Mouse (Mus musculus): ENCODE data around the gene Wipf1. TPM values are rescaled to one million over a fixed set of nuclear protein-coding genes. Genes with fewer than 3 reads are reported as not detected.

Wipf1 gene
- total and polyA plus RNA-seq, 2 experiments from 2014 or later: 1.7 to 2.9 TPM

DNA sequence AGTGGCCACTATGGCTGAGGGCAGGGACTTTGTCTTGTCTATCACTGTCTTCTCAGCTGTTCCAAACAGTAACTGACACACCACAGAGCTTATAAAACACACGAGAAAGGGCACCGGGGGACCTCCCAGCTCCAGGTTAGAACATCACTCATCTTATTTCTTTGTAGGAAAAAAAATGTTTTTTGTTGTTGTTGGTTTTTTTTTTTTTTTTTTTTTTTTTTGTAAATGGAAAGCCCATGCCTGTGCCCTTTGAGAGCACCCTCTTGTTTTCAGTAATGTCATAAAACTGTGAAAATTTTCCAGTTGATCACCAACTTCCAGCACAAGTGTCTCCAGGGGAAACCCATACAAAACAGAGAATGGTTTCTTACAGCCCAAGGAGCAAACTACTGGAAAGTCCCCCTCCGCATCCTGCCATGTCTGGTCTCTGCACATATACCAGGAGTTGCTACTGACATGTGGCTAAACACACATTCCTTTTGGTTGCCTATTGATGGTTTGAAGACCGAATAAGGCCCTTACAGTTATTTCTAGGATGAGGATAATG, 69.9 kb downstream of the Wipf1 start:
- TF ChIP-seq EP300 (IDR thresholded peaks at IDR 0.05; ENCODE audit: low read depth) (no peak), CTCF (IDR thresholded peaks at IDR 0.05; ENCODE audit: low read depth) (no peak)
- H3K4me2 ChIP-seq (ENCODE audit: low read depth, low read length): no peak overlapping the region
- DNase-seq (ENCODE audit: low spot score) (no peak), ATAC-seq (ENCODE audit: insufficient read depth, low read depth) (no peak)
- peaks cover 4% of the 10 kb centered on the region for H3K4me1 ChIP-seq (ENCODE audit: control insufficient read depth, insufficient read depth)
- H3K9me3 ChIP-seq (replicated peaks; ENCODE audit: control insufficient read depth, low read length): no peaks in the 10 kb centered on the region
- no peak overlapping the region for H3K9ac ChIP-seq (replicated peaks; ENCODE audit: low read depth, low read length)
- WGBS: 77% methylated on average over 4 of the region's 4 CpGs
- no peaks in the 10 kb centered on the region for H3K27me3 ChIP-seq (ENCODE audit: control insufficient read depth, insufficient read depth, low read length)
- 0 out of 2 replicates have a peak, but pooled peaks cover 5% of the 10 kb centered on the region for H3K36me3 ChIP-seq (replicated peaks; ENCODE audit: control insufficient read depth, insufficient read depth, low read length)
- no peak overlapping the region for H3K27ac ChIP-seq (ENCODE audit: low read depth)
- no peak overlapping the region for H3K4me3 ChIP-seq (ENCODE audit: low read depth, low read length)

DNA sequence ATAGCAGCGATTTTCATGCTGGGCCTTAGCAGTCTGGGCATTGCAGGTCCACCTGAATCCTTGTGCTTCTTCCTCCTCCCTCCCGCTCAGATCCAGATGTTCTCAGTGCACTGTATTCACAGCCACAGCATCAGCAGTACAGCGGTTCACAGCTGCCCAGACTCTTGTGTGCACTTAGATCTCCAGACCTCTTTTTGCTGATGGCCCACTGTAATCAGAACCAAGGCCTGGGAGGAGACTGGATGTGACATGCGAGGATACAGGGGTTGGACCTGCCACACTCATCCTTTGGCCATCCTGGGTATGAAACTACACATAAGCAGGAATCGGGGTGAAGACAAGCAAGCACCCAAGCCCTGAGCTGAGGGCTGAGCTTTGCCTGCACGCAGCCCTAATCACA, 72.6 kb downstream of the Wipf1 start:
- no peak overlapping the region for H3K4me3 ChIP-seq (ENCODE audit: low read depth, low read length)
- no peaks in the 10 kb centered on the region for H3K27me3 ChIP-seq (ENCODE audit: control insufficient read depth, insufficient read depth, low read length)
- no peak overlapping the region for H3K9ac ChIP-seq (replicated peaks; ENCODE audit: low read depth, low read length)
- TF ChIP-seq CTCF (IDR thresholded peaks at IDR 0.05; ENCODE audit: low read depth): no peak
- no peak for TF ChIP-seq EP300 (IDR thresholded peaks at IDR 0.05; ENCODE audit: low read depth)
- no peak overlapping the region for H3K4me2 ChIP-seq (ENCODE audit: low read depth, low read length)
- peaks cover 4% of the 10 kb centered on the region for H3K4me1 ChIP-seq (ENCODE audit: control insufficient read depth, insufficient read depth)
- DNase-seq (ENCODE audit: low spot score): no peak
- H3K9me3 ChIP-seq (replicated peaks; ENCODE audit: control insufficient read depth, low read length): no peaks in the 10 kb centered on the region
- WGBS: 81% methylated on average over 6 of the region's 6 CpGs
- H3K36me3 ChIP-seq (replicated peaks; ENCODE audit: control insufficient read depth, insufficient read depth, low read length): 0 out of 2 replicates have a peak, but pooled peaks cover 5% of the 10 kb centered on the region
- no peak overlapping the region for H3K27ac ChIP-seq (ENCODE audit: low read depth)
- no peak for ATAC-seq (ENCODE audit: insufficient read depth, low read depth)

- no peak for DNase-seq (ENCODE audit: low spot score)
- H3K27me3 ChIP-seq (ENCODE audit: control insufficient read depth, insufficient read depth, low read length): no peaks in the 10 kb centered on the region
These were observed 73.4 kb downstream of the Wipf1 start for GRCm38 (mm10) chr2:73456154-73456553.

GRCm38 (mm10) chr2:73455541-73455940, 74.0 kb downstream of the Wipf1 start:
- 0 out of 2 replicates have a peak, but pooled peaks cover 5% of the 10 kb centered on the region for H3K36me3 ChIP-seq (replicated peaks; ENCODE audit: control insufficient read depth, insufficient read depth, low read length)
- peaks cover 4% of the 10 kb centered on the region for H3K4me1 ChIP-seq (ENCODE audit: control insufficient read depth, insufficient read depth)
- H3K27ac ChIP-seq (ENCODE audit: low read depth): no peak overlapping the region
- no peak overlapping the region for H3K9ac ChIP-seq (replicated peaks; ENCODE audit: low read depth, low read length)
- no peak overlapping the region for H3K4me2 ChIP-seq (ENCODE audit: low read depth, low read length)
- H3K27me3 ChIP-seq (ENCODE audit: control insufficient read depth, insufficient read depth, low read length): no peaks in the 10 kb centered on the region
- DNase-seq (ENCODE audit: low spot score) (no peak), ATAC-seq (ENCODE audit: insufficient read depth, low read depth) (no peak)
- no peaks in the 10 kb centered on the region for H3K9me3 ChIP-seq (replicated peaks; ENCODE audit: control insufficient read depth, low read length)
- WGBS: 65% methylated on average over 4 of the region's 4 CpGs
- TF ChIP-seq CTCF (IDR thresholded peaks at IDR 0.05; ENCODE audit: low read depth) (no peak), EP300 (IDR thresholded peaks at IDR 0.05; ENCODE audit: low read depth) (no peak)
- no peak overlapping the region for H3K4me3 ChIP-seq (ENCODE audit: low read depth, low read length)

More at GRCm38 (mm10) chr2:73456154-73456553, 73.4 kb downstream of the Wipf1 start:
- Histone ChIP-seq H3K36me3 (replicated peaks; ENCODE audit: control insufficient read depth, insufficient read depth, low read length) (0 out of 2 replicates have a peak, but pooled peaks cover 5% of the 10 kb centered on the region), H3K4me2 (ENCODE audit: low read depth, low read length) (no peak overlapping the region), H3K4me1 (ENCODE audit: control insufficient read depth, insufficient read depth) (peaks cover 4% of the 10 kb centered on the region), H3K9ac (replicated peaks; ENCODE audit: low read depth, low read length) (no peak overlapping the region), H3K9me3 (replicated peaks; ENCODE audit: control insufficient read depth, low read length) (no peaks in the 10 kb centered on the region), H3K27ac (ENCODE audit: low read depth) (no peak overlapping the region), H3K4me3 (ENCODE audit: low read depth, low read length) (no peak overlapping the region)
- TF ChIP-seq EP300 (IDR thresholded peaks at IDR 0.05; ENCODE audit: low read depth) (no peak), CTCF (IDR thresholded peaks at IDR 0.05; ENCODE audit: low read depth) (no peak)
- WGBS: 76% methylated on average over 3 of the region's 3 CpGs
- no peak for ATAC-seq (ENCODE audit: insufficient read depth, low read depth)

GRCm38 (mm10) chr2:73454682-73455081, 74.9 kb downstream of the Wipf1 start:
- TF ChIP-seq CTCF (IDR thresholded peaks at IDR 0.05; ENCODE audit: low read depth): no peak
- no peak for TF ChIP-seq EP300 (IDR thresholded peaks at IDR 0.05; ENCODE audit: low read depth)
- 86% methylated on average over 13 of the region's 13 CpGs for WGBS
- no peak for ATAC-seq (ENCODE audit: insufficient read depth, low read depth)

DNA sequence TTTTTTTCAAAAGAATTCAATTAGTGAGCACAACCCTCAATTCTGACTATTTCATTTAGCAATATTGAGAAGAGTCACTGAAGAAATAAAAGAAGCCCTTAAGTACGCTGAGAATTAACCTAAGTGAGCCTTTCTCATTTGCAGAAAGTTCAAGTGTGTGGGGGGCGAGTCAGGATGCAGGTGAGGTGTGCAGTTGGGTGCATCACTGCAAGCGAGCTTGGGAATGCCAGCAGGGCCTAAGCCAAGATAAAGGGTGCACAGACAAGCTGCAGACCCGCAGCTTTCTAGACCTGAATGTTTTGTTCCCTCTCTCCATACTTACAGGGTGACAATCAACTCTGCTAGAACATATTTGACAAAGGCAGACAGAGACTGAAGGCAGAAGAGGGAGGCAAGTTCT, 75.3 kb downstream of the Wipf1 start:
- DNase-seq (ENCODE audit: low spot score) (no peak), ATAC-seq (ENCODE audit: insufficient read depth, low read depth) (no peak)
- Histone ChIP-seq H3K36me3 (replicated peaks; ENCODE audit: control insufficient read depth, insufficient read depth, low read length) (0 out of 2 replicates have a peak, but pooled peaks cover 5% of the 10 kb centered on the region), H3K9ac (replicated peaks; ENCODE audit: low read depth, low read length) (no peak overlapping the region), H3K27ac (ENCODE audit: low read depth) (no peak overlapping the region), H3K4me1 (ENCODE audit: control insufficient read depth, insufficient read depth) (no peaks in the 10 kb centered on the region), H3K9me3 (replicated peaks; ENCODE audit: control insufficient read depth, low read length) (no peaks in the 10 kb centered on the region), H3K27me3 (ENCODE audit: control insufficient read depth, insufficient read depth, low read length) (no peaks in the 10 kb centered on the region), H3K4me2 (ENCODE audit: low read depth, low read length) (no peak overlapping the region), H3K4me3 (ENCODE audit: low read depth, low read length) (no peak overlapping the region)
- TF ChIP-seq CTCF (IDR thresholded peaks at IDR 0.05; ENCODE audit: low read depth) (no peak), EP300 (IDR thresholded peaks at IDR 0.05; ENCODE audit: low read depth) (no peak)
- WGBS: 68% methylated on average over 4 of the region's 4 CpGs

More at GRCm38 (mm10) chr2:73454682-73455081, 74.9 kb downstream of the Wipf1 start:
- no peak overlapping the region for H3K4me3 ChIP-seq (ENCODE audit: low read depth, low read length)
- no peak overlapping the region for H3K9ac ChIP-seq (replicated peaks; ENCODE audit: low read depth, low read length)
- no peak overlapping the region for H3K4me2 ChIP-seq (ENCODE audit: low read depth, low read length)
- H3K4me1 ChIP-seq (ENCODE audit: control insufficient read depth, insufficient read depth): no peaks in the 10 kb centered on the region
- 0 out of 2 replicates have a peak, but pooled peaks cover 5% of the 10 kb centered on the region for H3K36me3 ChIP-seq (replicated peaks; ENCODE audit: control insufficient read depth, insufficient read depth, low read length)
- no peaks in the 10 kb centered on the region for H3K9me3 ChIP-seq (replicated peaks; ENCODE audit: control insufficient read depth, low read length)
- no peak for DNase-seq (ENCODE audit: low spot score)
- no peaks in the 10 kb centered on the region for H3K27me3 ChIP-seq (ENCODE audit: control insufficient read depth, insufficient read depth, low read length)
- no peak overlapping the region for H3K27ac ChIP-seq (ENCODE audit: low read depth)

Data from heart, postnatal 0 days (tissue).